Mouse (Mus musculus): Measurements from ENCODE around the gene Kif4.
A peak's percentile ranks its signal among the peaks of the same experiment; 100 is the strongest.

Gene Kif4

GRCm38 (mm10) chrX:100730266-100730665 is 104.7 kb downstream of the Kif4 start:
- DNase-seq (ENCODE audit: inconsistent ontology term), result no peak

DNA sequence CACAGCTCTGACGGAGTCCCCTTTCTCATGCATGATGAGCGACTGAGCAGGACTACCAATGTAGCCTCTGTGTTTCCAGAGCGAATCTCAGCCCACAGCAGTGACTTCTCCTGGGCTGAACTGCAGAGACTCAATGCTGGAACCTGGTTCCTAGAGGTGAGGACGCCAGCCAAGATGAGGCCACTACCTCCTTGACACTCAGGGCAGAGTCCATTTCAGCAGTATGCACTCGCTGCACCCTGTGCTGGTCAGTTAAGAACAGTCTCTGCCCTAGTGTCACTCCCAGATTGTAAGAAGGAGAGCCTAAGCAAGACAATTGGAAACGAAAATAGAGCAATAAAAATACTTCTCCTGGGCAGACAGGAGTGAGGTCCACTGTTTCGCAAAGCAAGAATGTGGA is 108.8 kb downstream of the Kif4 start:
- DNase-seq (ENCODE audit: inconsistent ontology term), result no peak

DNA sequence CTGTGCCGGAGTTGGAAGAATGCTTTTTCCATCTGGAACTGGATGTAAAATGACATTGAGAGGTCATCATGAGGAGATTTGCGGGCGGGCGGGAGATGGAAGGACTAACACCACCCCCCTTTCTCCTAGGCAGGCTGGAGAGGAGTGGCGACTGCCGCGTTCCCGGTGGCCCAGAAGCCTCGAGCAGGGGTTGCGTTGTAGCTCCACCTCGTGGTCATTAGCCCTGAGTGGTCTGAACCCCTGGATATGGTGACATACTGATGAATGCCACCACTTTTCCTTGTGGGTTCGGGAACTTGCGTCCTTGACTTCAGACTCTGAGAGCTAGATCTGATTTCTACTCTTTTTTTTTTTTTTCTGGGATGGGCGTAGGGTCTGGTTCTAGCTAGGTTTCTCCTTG is 113.4 kb downstream of the Kif4 start:
- peak; percentile 57 for DNase-seq (ENCODE audit: inconsistent ontology term)

- DNase-seq (ENCODE audit: inconsistent ontology term), result peak; percentile 7
Measured at GRCm38 (mm10) chrX:100739443-100739842, 113.9 kb downstream of the Kif4 start.

- peak; percentile 73 for DNase-seq (ENCODE audit: inconsistent ontology term)
Measured at GRCm38 (mm10) chrX:100740785-100741184, 115.2 kb downstream of the Kif4 start.

DNA sequence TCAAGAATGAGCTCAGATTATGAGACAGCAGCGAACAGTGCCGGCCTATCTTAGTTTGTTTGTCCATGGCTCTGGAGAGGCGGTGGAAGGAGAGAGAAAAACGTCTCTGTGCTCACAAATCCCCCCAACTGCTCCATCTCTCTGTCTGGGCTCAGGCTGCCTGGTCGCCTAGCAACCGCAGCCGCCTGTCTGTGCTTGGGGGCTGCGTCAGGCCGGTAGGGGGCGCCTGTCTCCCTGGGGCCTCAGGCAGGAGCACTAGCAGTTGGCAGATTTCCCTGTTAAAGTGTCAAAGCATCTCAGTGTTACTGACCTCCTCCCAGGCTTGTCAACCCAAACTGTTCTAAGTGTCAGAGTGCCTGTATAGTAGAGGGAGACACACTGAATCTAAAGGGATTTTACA is 116.4 kb downstream of the Kif4 start:
- DNase-seq (ENCODE audit: inconsistent ontology term), result peak; percentile 45

- DNase-seq (ENCODE audit: inconsistent ontology term), result no peak
Measured at GRCm38 (mm10) chrX:100765855-100766254, 140.3 kb downstream of the Kif4 start.

DNA sequence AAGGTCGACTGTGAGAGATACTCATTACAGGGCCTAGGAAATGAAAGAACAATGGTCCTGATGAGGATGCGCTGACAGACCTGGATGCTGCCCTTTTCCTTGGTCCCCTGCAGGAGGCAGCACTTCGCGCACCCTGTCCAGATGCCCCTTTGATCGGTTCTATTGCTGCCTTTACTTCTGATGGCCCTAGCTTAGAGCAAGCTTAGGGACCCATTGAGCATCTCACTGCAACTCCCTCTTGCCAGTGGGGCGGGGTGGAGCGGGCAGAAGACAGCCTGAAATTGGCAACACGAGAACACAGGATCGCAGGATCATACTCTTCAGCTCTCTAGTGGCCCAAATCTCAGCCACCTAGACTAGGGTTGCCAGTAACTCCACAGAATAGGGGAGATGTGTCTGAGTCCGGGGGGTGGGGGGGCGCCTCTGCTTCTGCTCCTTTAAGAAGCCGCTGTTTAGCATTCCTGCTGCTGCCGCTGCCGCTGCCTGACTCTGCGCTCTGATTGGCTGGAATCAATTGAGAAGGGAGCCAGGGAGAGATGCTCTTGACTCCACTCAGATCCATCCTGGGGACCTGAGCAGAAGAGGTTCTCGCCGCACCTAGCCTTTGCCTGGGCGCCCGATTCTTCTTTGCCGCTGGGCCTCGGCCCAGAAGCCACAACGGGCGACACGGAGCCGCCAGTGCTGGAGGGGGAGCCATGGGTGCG is 141.8 kb downstream of the Kif4 start, which contains the start of gene Dlg3:
Gene Dlg3, plus strand, starts transcription at position 542 of the 704 bp plus-strand sequence.
- DNase-seq (ENCODE audit: inconsistent ontology term), result peak; percentile 66

DNA sequence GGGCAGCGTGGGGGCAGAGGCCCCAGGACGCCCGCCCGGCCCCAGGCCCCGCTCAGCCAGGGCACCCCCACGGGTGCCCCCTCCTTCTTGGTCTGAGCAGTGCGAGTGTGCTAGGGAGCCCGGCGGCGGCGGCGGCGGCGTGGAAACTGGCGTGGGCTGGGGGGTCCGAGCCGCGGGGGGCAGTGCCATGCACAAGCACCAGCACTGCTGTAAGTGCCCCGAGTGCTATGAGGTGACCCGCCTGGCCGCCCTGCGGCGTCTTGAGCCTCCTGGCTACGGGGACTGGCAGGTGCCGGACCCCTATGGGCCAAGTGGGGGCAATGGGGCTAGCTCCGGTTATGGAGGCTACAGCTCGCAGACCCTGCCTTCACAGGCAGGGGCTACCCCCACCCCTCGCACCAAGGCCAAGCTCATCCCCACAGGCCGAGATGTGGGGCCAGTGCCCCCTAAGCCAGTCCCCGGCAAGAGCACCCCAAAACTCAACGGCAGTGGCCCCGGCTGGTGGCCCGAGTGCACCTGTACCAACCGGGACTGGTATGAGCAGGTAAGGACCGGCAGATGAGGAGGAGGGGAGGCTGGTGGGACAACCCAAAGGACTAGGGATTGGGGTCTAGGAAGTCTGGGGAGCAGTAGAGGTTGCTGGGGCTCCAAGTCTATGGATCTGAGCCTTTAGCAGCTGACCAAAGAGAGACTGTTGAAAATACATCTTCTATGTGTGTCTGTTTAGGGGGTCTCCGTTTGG is 142.5 kb downstream of the Kif4 start:
- peak; percentile 16 for DNase-seq (ENCODE audit: inconsistent ontology term)

GRCm38 (mm10) chrX:100769281-100769680 is 143.7 kb downstream of the Kif4 start:
- DNase-seq (ENCODE audit: inconsistent ontology term), result no peak

DNA sequence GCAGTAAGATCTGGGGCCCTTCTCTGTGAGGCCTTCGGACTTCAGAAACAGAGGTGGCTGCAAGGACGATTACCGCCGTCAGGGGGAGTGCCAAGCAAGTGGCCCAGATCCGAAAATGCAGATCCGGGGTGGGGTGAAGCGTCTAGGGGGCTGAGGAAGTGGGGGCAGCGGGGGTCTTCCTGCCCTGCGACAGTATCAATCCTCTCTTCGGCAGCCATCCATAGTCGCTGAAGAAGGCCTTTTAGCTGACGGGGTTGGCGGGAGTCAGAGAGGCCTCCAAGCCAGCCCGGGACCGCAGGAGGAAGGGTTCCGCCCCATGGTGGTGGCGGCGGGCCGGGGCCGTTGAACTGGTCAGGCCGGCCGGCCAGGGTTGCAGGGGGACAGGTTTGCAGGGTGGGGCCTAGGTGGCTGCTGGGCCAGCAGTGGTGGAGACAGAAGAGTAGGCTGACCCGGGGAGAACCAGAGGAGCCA is 148.8 kb downstream of the Kif4 start:
- DNase-seq (ENCODE audit: inconsistent ontology term), result peak; percentile 55

- DNase-seq (ENCODE audit: inconsistent ontology term), result no peak
Measured at GRCm38 (mm10) chrX:100775405-100775804, 149.9 kb downstream of the Kif4 start.

DNA sequence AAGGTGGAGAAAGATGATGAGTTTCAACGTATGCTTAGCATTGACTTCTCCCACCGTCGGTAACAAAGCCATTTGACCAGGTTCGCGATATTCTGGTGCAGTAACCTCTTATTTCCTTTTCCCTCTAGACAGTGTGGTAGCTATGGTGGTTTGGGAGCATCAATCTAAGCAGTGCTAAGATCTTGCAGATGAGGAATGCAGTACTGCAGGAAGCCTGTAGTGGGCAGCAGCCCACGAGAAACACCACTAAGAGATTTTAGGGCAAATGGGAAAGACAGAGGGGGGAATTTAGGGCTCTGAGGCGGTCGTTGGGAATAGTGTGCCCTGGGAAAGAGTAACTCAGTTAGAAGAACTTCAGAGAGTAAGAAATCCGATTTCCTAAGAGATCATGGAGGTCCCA is 151.0 kb downstream of the Kif4 start:
- DNase-seq (ENCODE audit: inconsistent ontology term), result no peak
